Mouse (Mus musculus) forebrain, embryonic 13.5 days (tissue): ENCODE results near the gene Fam84b. TPM values are rescaled to one million over a fixed set of nuclear protein-coding genes. Genes with fewer than 3 reads are reported as not detected.
"Not testable (repeated sequence)": the region's sequence is repeated elsewhere in the genome, so short reads cannot be mapped to it uniquely, and the experiment has no call there.

ENCODE experiments used
- ATAC-seq: fragments of 200-750 bp; cut with Nextera tagmentation; 2 replicates; pipeline ENCODE4 v1.8.0; 2017
- H3K27ac ChIP-seq: fragments of 300-500 bp; sonication (generic); 2 replicates; pipeline ENCODE4 v1.5.1; 2015; ENCODE audit warnings: inconsistent platforms, mild to moderate bottlenecking, moderate library complexity
- H3K27me3 ChIP-seq: fragments of 300-500 bp; sonication (generic); 2 replicates; pipeline ENCODE4 v1.6.1; 2015; ENCODE audit warnings: mild to moderate bottlenecking, inconsistent platforms
- H3K36me3 ChIP-seq: fragments of 300-500 bp; sonication (generic); 2 replicates; pipeline ENCODE4 v1.6.1; 2015; ENCODE audit warnings: mild to moderate bottlenecking, inconsistent platforms; ENCODE audit not compliant: poor library complexity, severe bottlenecking
- H3K4me1 ChIP-seq: fragments of 300-500 bp; sonication (generic); 2 replicates; pipeline ENCODE4 v1.6.1; 2015; ENCODE audit warnings: inconsistent platforms
- H3K4me2 ChIP-seq: fragments of 300-500 bp; sonication (generic); 2 replicates; pipeline ENCODE4 v1.6.1; 2015; ENCODE audit warnings: inconsistent platforms, mild to moderate bottlenecking, moderate library complexity
- H3K4me3 ChIP-seq: fragments of 300-500 bp; sonication (generic); 2 replicates; pipeline ENCODE4 v1.5.1; 2015; ENCODE audit warnings: mild to moderate bottlenecking, inconsistent platforms
- H3K9ac ChIP-seq: fragments of 300-500 bp; sonication (generic); 2 replicates; pipeline ENCODE4 v1.6.1; 2015; ENCODE audit warnings: mild to moderate bottlenecking, inconsistent platforms
- H3K9me3 ChIP-seq: fragments of 300-500 bp; sonication (generic); replicated peaks from 2 replicates; pipeline ENCODE4 v1.6.1; 2016; ENCODE audit warnings: inconsistent platforms
- WGBS: fragments of 180-500 bp; shearing (Covaris S2); methylation state at CpG from one replicate; pipeline ENCODE4 v1.1.7; 2015; 5-methylcytosine and 5-hydroxymethylcytosine counted together
- polyA plus RNA-seq: library from polyadenylated mRNA; unstranded; fragments of >200 nt; fragmentation: Nextera tagmentation; extraction: Ambion mirVana; gene quantifications from 2 replicates; pipeline ENCODE4 v1.2.1, GENCODE M21; 2015

Gene Fam84b
- polyA plus RNA-seq, 1 experiment from 2014 or later = 8.0 TPM

GRCm38 (mm10) chr15:60841785-60842184 is 11.8 kb downstream of the Fam84b start:
- H3K27me3 ChIP-seq = no peaks in the 10 kb centered on the region
- no peak overlapping the region for H3K4me3 ChIP-seq
- no peaks in the 10 kb centered on the region for H3K36me3 ChIP-seq
- H3K4me1 ChIP-seq = peaks cover 21% of the 10 kb centered on the region
- no peak for ATAC-seq
- H3K9ac ChIP-seq = no peak overlapping the region
- H3K4me2 ChIP-seq = no peak overlapping the region
- H3K27ac ChIP-seq = no peak overlapping the region
- no peaks in the 10 kb centered on the region for H3K9me3 ChIP-seq
- WGBS = 71% methylated on average over 4 of the region's 4 CpGs

GRCm38 (mm10) chr15:60841312-60841711 is 12.3 kb downstream of the Fam84b start:
- H3K4me2 ChIP-seq, H3K27ac ChIP-seq, ATAC-seq, H3K36me3 ChIP-seq, H3K27me3 ChIP-seq, H3K4me3 ChIP-seq, H3K9me3 ChIP-seq, H3K9ac ChIP-seq: not testable (repeated sequence)
- peaks cover 18% of the 10 kb centered on the region for H3K4me1 ChIP-seq

DNA sequence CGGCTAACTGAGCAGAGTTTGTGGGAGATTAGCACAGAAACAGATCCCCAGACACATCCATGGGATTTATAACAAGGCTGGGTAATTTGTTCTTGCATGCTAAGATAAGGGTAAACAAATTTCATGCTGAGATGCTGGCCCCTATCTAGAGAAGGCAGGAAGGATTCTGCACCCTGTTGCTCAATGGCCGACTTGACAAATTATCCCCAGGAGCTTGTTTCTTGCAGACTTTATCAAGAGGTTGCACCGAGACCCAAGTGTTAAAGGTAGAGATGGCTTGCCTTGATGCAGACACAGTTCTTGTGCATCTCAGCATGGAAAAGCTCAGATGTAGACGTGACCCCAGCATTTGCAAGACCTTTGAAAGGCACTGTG is 13.3 kb downstream of the Fam84b start:
- Histone ChIP-seq H3K27me3 (no peaks in the 10 kb centered on the region), H3K4me3 (no peak overlapping the region), H3K9me3 (no peaks in the 10 kb centered on the region), H3K9ac (no peak overlapping the region), H3K4me2 (no peak overlapping the region), H3K4me1 (peaks cover 10% of the 10 kb centered on the region; the same call in 1 of the 2 replicates), H3K36me3 (no peaks in the 10 kb centered on the region), H3K27ac (no peak overlapping the region)
- WGBS = 17% methylated on average over 4 of the region's 4 CpGs
- no peak for ATAC-seq

- Histone ChIP-seq H3K27me3 (no peaks in the 10 kb centered on the region), H3K27ac (no peak overlapping the region), H3K36me3 (no peaks in the 10 kb centered on the region), H3K9me3 (no peaks in the 10 kb centered on the region), H3K9ac (no peak overlapping the region), H3K4me1 (peaks cover 10% of the 10 kb centered on the region; the same call in 1 of the 2 replicates), H3K4me2 (no peak overlapping the region), H3K4me3 (no peak overlapping the region)
- 13% methylated on average over 3 of the region's 3 CpGs for WGBS
- no peak for ATAC-seq
These were observed 13.9 kb downstream of the Fam84b start for GRCm38 (mm10) chr15:60839539-60840295.

DNA sequence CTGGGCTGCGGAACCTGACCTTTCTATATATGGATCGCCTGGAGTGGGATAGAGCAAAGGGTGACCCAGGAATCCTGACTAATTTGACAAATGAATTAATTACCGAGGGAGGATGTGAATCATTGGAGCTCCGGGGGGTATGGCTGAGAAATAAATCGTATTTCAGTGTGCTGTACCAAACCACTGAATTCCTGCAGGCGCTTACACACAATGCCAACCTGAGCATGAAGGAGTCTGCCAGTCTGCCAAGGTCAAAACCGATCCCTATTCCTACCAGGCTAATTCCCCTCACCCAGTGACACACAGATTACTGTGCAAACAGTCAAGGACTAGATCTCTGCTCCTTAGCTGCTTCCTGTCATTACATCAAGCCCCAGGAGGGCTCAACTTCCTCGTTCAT is 15.4 kb downstream of the Fam84b start:
- H3K4me3 ChIP-seq = no peak overlapping the region
- no peaks in the 10 kb centered on the region for H3K27me3 ChIP-seq
- H3K27ac ChIP-seq = no peak overlapping the region
- H3K4me1 ChIP-seq = peaks cover 10% of the 10 kb centered on the region; the same call in 1 of the 2 replicates
- H3K4me2 ChIP-seq = no peak overlapping the region
- 59% methylated on average over 8 of the region's 8 CpGs for WGBS
- no peaks in the 10 kb centered on the region for H3K36me3 ChIP-seq
- no peaks in the 10 kb centered on the region for H3K9me3 ChIP-seq
- no peak for ATAC-seq
- no peak overlapping the region for H3K9ac ChIP-seq

DNA sequence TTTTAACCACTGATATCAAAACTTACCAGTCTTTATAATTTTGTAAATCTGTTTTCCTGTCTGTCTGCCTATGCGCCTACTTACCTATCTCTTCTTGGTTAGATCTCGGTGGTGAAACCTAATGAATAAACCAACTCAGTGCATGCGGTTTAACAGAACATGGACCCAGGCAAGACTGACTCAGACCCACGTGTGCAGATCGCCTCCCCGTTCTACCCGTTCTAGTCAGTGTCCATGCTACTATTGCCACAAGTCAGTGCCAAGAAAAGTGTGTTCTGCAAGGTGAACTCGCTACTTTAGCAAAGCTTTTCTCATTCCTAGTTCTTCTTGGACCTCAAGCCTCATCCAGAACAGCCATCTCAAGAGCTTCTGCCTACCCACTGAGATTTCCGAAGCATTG is 15.9 kb downstream of the Fam84b start:
- Histone ChIP-seq H3K36me3 (no peaks in the 10 kb centered on the region), H3K27me3 (no peaks in the 10 kb centered on the region), H3K4me3 (no peak overlapping the region), H3K4me1 (peaks cover 10% of the 10 kb centered on the region; the same call in 1 of the 2 replicates), H3K4me2 (no peak overlapping the region), H3K9me3 (no peaks in the 10 kb centered on the region), H3K9ac (no peak overlapping the region), H3K27ac (no peak overlapping the region)
- WGBS = 95% methylated on average over 9 of the region's 9 CpGs
- ATAC-seq = no peak

DNA sequence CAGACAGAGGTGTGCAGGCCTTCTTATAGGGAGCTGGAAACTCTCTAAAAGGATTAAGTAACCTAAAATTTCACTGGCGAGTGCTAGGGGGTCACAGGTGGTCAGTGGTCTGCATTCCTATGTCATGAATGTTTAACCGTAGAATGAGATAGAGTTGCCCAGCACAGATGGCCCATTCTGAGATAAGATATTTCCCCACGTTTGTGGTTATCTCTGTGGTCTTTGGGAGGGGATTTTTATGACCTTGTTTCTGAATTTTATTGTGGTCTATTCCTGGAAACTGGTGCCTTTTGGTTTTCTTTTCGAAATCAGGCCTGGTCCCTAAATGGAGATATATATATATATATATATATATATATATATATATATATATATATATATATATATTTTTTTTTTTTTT is 17.3 kb downstream of the Fam84b start:
- Histone ChIP-seq H3K4me2 (no peak overlapping the region), H3K4me3 (no peak overlapping the region), H3K9me3 (no peaks in the 10 kb centered on the region), H3K36me3 (no peaks in the 10 kb centered on the region), H3K9ac (no peak overlapping the region), H3K27me3 (no peaks in the 10 kb centered on the region), H3K4me1 (peaks cover 10% of the 10 kb centered on the region; the same call in 1 of the 2 replicates), H3K27ac (no peak overlapping the region)
- 91% methylated on average over 4 of the region's 4 CpGs for WGBS
- ATAC-seq = no peak

DNA sequence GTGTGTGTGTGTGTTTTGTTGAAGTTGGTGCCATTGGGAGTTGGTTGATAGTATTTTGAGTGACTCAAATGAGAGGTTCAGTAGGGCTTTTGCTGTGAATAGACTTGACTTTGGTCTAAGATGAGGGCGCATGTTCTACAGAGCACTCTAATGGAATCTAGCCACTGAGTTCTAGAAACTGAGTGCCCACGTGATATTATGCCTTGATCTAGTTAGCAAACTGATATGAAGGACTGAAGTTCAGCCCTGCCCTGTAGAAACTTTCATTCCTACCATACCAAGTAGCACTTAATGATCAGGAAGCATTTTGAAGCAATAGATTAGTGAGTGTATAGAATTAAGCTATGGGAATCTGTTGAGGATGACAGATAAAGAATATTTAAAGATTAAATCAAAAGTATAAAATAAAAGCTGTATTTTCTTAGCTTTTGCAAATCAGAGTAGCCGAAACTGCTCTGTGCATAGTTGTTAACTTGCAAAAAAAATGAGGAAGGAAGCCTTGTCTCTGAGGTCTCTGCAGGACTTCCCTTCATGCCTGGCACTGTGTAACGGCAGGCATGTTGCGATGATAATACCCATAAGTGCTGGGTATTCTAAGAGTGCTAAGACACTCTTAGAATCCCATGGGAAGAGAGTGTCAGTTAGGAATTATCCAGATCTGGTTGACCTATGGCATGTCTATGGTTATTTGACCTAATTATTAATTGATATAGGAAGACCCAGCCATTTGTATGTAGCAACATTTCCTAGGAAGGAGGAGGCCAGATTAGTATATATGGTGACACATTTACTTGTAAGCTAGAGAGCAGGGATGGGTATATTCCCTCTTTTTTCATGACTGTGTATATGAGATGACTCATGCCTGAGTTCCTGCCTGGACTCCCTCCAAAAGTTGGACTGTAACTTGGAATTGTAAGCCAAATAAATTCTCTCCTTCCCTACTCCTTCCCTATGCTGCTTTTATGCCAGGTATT is 18.7 kb downstream of the Fam84b start:
- WGBS = 88% methylated on average over 5 of the region's 5 CpGs
- no peak for ATAC-seq
- H3K27me3 ChIP-seq = no peaks in the 10 kb centered on the region
- H3K27ac ChIP-seq = no peak overlapping the region
- no peak overlapping the region for H3K9ac ChIP-seq
- no peak overlapping the region for H3K4me3 ChIP-seq
- H3K4me1 ChIP-seq = peaks cover 3% of the 10 kb centered on the region; the same call in 1 of the 2 replicates
- H3K9me3 ChIP-seq = no peaks in the 10 kb centered on the region
- H3K4me2 ChIP-seq = no peak overlapping the region
- H3K36me3 ChIP-seq = no peaks in the 10 kb centered on the region

DNA sequence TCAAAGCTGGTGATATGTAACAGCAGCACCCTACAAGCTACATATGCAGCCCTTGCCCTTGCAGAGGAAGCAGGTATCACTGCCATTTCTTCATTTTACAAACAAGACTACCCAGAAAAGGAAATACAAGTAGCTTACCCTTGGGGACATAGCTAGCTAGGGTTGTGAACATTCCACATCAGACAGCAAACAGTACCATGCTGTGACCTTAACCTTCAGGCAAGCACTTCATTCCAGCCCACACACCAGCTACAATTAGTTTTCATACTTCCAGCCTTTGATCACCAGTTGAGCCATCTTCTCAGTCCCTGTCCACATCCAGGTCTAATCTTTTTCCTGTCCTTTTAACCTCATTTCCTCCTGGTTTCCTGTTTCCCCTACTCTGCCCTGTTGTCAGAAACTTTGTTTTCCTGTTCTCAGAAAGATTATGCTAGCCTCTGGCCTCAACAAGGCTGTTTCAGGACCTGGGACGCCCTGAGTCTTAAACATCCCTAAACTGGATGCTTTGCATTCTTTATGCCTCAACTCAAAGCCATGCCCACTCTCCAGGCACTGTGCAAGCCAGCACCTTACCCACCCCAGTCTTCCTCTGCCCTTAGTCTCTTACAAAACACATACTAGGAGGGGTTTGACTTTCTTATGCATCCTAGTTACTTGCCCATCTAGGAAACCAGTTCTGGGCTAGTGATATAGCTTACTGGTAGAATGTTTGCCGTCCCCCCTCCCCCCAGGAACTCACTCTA is 19.9 kb downstream of the Fam84b start:
- no peak overlapping the region for H3K9ac ChIP-seq
- no peaks in the 10 kb centered on the region for H3K9me3 ChIP-seq
- no peak overlapping the region for H3K4me3 ChIP-seq
- no peaks in the 10 kb centered on the region for H3K4me1 ChIP-seq
- no peaks in the 10 kb centered on the region for H3K27me3 ChIP-seq
- ATAC-seq = no peak
- no peak overlapping the region for H3K4me2 ChIP-seq
- H3K27ac ChIP-seq = no peak overlapping the region
- no peaks in the 10 kb centered on the region for H3K36me3 ChIP-seq
- 50% methylated on average over 2 of the region's 2 CpGs for WGBS

DNA sequence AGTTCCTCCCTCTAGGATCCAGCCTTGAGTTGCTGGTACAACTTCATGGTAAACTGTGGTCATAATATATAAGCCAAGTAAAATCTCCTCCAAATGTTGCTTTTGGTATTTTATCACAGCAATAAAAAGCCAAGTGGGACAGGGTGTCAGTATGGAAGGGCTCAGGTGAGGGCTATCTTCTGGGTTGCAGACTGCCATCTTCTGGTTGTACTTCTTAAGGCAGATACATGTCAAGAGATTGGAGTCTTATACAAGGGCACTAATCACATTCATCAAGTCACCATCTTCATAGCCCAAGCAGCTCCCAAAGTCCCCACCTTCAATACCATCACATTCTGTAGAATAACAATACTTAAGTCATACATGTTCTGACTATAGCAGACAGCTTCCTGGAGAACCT is 21.0 kb downstream of the Fam84b start:
- no peaks in the 10 kb centered on the region for H3K9me3 ChIP-seq
- H3K4me1 ChIP-seq = no peaks in the 10 kb centered on the region
- ATAC-seq = no peak
- H3K27me3 ChIP-seq = no peaks in the 10 kb centered on the region
- H3K9ac ChIP-seq = no peak overlapping the region
- no peaks in the 10 kb centered on the region for H3K36me3 ChIP-seq
- H3K4me3 ChIP-seq = no peak overlapping the region
- H3K4me2 ChIP-seq = no peak overlapping the region
- H3K27ac ChIP-seq = no peak overlapping the region

GRCm38 (mm10) chr15:60826226-60826625 is 27.4 kb downstream of the Fam84b start:
- Histone ChIP-seq H3K36me3 (no peaks in the 10 kb centered on the region), H3K27me3 (peaks cover 9% of the 10 kb centered on the region; the same call in 1 of the 2 replicates), H3K4me2 (no peak overlapping the region), H3K27ac (no peak overlapping the region), H3K4me3 (no peak overlapping the region), H3K9me3 (no peaks in the 10 kb centered on the region), H3K9ac (no peak overlapping the region), H3K4me1 (peaks cover 25% of the 10 kb centered on the region)
- 64% methylated on average over 1 of the region's 1 CpGs for WGBS
- no peak for ATAC-seq
